Mouse (Mus musculus): ENCODE data around the gene Slc39a13.
"Not testable (repeated sequence)": the region's sequence is repeated elsewhere in the genome, so short reads cannot be mapped to it uniquely, and the experiment has no call there.

The Slc39a13 gene

GRCm38 (mm10) chr2:91070076-91070800 is at the start of gene Slc39a13:
Slc39a13 (minus strand) TSS chr2:91070417.
- peak; percentile 98 for DNase-seq

DNA sequence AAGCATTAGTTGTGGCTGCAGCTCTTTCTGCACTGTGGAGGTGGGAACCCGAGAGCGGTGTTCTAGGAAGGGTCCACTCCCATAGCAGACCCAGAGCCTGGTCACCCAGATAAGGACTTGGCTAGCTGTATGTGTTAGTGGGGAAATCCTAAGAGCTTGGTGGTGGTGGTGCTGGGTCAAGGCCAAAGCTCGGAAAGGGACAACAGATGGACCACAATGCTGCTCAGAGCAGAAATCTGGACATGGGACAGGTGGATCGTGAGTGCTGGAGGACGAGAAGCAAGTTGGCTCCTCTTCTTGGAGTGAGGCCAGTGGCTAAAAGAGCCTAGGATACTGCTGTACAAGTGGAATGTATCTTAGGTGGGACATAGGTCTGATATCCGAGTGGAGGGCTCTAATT is 49.3 kb upstream of the Slc39a13 start:
- DNase-seq, result no peak

GRCm38 (mm10) chr2:91119061-91119460 is 48.8 kb upstream of the Slc39a13 start:
- no peak for DNase-seq

DNA sequence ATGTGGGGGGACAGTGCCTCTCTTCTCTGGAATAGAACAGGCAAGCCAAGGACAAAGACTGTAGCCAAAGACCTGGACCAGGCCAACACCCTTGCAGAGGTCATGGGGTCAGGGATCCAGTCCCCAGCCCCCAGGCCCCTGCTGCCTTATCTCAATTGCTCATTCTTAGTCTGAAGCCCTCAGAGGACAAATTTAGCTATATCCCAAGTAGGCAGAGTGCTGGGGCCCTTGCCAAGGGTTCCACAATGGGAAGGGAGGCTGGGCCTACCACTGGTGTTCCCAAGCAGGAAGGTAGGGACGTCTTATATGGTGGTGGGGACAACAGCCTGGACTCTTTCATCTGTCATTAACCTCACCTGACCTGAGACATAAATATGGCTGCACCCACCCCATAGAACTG is 48.4 kb upstream of the Slc39a13 start:
- DNase-seq, result no peak

GRCm38 (mm10) chr2:91117585-91118275 is 47.5 kb upstream of the Slc39a13 start, which contains the start of gene Mybpc3:
Mybpc3 (plus strand) TSS chr2:91118144.
- DNase-seq, result no peak

- no peak for DNase-seq
Observed at GRCm38 (mm10) chr2:91116842-91117241, 46.6 kb upstream of the Slc39a13 start.

GRCm38 (mm10) chr2:91115578-91115970 is 45.4 kb upstream of the Slc39a13 start:
- no peak for DNase-seq

DNA sequence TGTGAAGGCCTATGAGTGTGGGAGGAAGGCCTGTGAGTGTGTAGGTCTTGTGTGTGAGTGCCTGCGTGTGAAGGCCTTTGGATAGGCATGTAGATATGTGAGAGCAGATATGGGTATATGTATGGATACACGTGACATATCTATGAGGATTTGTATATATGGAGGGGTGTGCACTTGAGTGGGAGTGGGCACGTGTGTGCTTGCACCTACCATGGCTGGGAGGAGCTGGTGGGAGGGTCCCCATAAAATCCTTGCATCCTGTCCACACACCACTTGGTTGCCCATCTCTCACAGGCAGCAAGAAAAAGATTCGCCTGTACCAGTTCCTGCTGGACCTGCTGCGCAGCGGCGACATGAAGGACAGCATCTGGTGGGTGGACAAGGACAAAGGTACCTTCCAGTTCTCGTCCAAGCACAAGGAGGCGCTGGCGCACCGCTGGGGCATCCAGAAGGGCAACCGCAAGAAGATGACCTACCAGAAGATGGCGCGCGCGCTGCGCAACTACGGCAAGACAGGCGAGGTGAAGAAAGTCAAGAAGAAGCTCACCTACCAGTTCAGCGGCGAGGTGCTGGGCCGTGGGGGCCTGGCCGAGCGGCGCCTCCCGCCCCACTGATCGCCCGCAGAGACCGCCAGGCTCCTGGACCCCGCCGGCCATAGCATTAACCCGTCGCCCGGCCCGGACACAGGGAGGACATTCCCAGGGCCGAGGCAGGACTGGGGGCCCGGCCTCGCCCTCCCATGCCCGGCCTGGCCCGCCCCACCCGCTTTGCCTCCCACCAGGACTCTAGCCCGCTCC is 44.8 kb upstream of the Slc39a13 start:
- DNase-seq, result peak; percentile 98

DNA sequence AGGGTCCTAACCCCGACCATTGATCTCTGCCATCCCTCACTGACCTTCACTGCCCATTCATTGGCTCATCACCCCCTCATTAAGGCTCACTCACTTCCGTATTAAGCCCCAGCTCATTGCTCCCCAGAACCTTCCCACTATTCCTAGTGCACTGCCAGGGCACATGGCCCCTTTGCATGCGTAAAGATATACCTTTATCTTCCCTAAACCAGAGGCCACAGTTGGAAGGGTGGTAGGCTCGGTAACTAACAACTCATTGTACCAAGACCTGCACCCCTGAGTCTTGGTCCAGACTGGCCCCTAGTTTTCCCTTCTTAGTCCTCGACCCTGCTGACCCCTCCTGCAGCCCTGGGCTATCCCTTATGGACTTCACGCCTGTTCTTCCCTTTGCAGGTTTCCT is 43.6 kb upstream of the Slc39a13 start:
- no peak for DNase-seq

- no peak for DNase-seq
Observed at GRCm38 (mm10) chr2:91113334-91113733, 43.1 kb upstream of the Slc39a13 start.

- DNase-seq, result peak; percentile 33
Observed at GRCm38 (mm10) chr2:91112491-91112890, 42.3 kb upstream of the Slc39a13 start.

- DNase-seq, result not testable (repeated sequence)
Observed at GRCm38 (mm10) chr2:91111832-91112231, 41.6 kb upstream of the Slc39a13 start.

GRCm38 (mm10) chr2:91110429-91110828 is 40.2 kb upstream of the Slc39a13 start:
- no peak for DNase-seq

DNA sequence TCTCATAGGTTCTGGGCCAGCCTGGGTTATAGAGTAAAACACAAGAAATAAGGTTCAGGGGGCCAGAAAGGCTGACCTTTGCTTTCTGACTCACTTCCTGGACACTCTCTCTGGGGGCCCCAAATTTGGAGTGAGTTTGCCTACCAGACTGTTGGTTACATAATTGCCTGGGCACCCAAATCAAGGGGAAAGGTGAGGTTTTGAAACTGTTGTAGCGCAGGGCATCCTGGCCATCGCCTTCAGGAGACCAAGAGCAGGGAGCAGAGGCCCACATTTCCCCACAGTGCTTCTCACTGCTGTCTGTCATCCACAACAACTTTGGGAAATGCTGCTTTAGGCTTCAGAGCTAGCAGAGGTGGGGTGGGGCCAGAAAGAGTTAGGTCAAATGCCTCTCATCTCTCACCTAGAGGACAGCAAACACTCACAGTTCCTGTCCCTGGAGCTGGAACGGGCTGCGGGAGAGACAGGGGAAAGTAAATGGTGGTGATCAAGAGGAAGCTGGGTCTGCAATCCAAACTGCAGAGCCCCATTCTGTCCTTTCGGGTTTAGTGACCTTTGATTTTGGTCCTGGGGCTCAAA is 39.7 kb upstream of the Slc39a13 start:
- DNase-seq, result no peak

DNA sequence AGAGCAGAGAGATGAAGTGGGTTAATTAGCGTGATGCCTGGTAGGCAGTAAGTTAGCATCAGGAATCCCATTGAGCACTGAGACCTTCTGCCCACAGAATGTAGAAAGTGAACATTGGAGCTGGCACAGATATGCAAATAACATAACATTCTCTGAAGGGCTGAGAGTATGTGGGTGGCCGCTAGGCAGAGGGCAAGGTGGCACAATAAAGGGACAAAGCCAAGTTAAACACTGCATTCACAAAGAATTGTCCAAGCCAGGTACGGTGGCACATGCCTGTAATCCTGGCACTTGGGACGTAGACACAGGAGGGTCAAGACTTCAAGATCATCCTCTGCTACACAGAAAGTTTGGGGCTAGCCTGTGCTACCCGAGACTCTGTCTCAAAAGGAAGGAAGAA is 39.0 kb upstream of the Slc39a13 start:
- no peak for DNase-seq

DNA sequence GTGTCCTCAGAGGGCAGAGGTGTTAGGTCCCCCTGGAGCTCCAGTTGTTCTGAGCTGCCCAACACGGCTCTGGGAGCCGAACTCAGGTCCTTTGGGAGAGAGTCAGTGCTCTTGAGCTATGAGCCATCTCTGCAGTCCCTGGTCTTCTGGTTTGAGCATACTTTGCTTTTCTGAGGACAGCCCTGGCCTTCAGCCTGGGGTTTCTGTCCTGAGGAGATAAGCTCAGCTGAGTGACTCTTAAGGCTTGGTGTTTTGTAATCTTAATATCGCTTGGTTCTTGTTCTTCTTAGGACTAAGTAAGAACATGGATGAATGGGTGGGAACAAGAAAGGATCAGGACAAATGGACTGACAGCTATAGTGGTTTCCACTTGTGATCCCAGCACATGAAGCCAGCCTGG is 37.9 kb upstream of the Slc39a13 start:
- no peak for DNase-seq

GRCm38 (mm10) chr2:91101124-91101740 is 31.0 kb upstream of the Slc39a13 start:
- peak; percentile 96 for DNase-seq

- no peak for DNase-seq
Observed at GRCm38 (mm10) chr2:91098156-91098555, 27.9 kb upstream of the Slc39a13 start.

DNA sequence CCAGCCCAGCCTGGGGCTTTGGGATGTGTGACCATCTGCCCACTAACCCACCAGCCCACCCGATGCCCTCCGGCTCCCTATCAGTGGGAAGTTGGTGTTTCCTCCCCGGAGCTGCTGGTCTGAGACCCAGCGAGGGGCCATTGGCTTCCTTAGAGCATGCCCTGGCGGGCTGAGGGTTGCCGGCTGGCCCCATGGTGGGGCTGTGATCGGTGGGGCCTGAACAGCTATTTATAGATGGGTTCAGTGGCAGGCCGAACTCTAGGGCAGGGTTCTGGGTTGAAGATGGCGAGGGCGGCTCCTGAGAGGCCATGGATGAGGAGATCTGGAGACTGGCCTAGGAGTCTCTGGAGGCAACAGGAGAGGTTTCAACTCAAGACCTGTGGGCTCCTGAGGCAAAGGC is 26.8 kb upstream of the Slc39a13 start:
- DNase-seq, result no peak

DNA sequence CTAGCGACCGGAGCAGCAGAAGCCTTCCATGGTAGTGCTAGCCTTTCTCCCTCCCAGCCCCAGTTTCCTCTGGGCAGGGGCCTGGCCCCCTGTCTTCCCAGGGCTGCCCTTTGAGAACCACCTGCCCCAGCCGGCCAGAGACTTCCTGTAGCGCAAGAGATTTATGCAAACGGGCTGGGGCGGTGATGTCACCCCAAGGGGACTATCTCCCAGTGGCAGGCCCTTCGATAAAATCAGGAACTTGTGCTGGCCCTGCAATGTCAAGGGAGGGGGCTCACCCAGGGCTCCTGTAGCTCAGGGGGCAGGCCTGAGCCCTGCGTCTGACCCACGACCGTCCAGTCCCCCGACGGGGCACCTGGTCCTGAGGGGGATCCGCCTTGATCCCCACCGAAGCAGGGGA is 26.3 kb upstream of the Slc39a13 start:
- DNase-seq, result no peak

DNA sequence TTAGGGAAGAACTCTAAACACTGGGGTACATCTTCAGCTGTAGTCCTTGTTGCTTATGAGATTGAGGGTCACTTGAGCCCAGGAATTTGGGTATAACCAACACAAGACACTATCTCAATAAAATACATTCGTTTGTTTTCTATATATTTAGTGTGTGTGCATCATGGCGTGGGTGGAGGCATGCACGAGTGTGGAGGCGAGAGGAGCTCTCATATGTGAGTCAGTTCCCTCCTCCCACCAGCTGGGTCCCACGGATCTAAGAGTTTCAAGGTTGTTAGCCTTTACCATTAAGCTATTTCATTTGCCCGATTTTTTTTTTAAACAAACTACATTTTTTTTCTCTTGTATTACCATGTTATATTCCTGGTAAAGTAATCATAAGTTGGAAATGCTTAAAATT is 20.6 kb upstream of the Slc39a13 start:
- no peak for DNase-seq

DNA sequence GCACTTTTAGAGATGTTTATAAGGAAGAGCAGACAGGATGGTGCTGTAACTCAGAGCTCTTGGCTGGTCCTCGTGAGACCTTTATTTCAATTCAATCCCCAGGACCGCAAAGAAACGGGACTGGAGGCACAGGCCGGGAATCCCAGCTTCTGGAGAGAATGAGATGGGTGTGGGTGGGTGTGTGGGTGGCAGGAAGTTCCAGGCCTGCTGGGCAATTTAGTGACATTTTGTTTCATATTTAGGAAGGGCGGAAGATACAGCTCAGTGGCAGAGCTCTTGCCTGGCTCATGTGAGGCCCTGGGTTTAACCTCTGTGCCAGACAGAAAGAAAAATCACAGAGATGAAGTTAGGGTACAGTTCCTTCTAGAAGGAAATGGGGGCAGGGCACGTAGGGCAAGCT is 20.0 kb upstream of the Slc39a13 start:
- no peak for DNase-seq

GRCm38 (mm10) chr2:91088987-91089386 is 18.8 kb upstream of the Slc39a13 start:
- no peak for DNase-seq
